Mouse (Mus musculus) adrenal gland, postnatal 10 days (tissue): ENCODE data around the gene Rgn. TPM values are rescaled to one million over a fixed set of nuclear protein-coding genes. Genes with fewer than 3 reads are reported as not detected.
A peak's percentile ranks its signal among the peaks of the same experiment; 100 is the strongest.

Experiments
- DNase-seq: peaks from one replicate; pipeline ENCODE4 v3.0.0; 2021; ENCODE audit warnings: mixed read lengths
- long read RNA-seq, 2 experiments: library from polyadenylated mRNA; stranded (forward); transcript quantifications; one replicate each; pipeline ENCODE4 v2.0.0; 2021
- total RNA-seq, 2 experiments: library from RNA; stranded (reverse); gene quantifications; 2 replicates each; pipeline ENCODE4 v1.2.3; 2021

Rgn gene
- 10 to 100 TPM; 40.7 to 74.4 TPM for total RNA-seq
- long read RNA-seq, experiment 1, transcript Rgn-201 (7 exons, 1,607 nt) = major isoform, 62 of 77 reads
- long read RNA-seq, experiment 1, partial matches to known transcripts = 4 of 77 reads
- long read RNA-seq, experiment 1, other reads (novel, unspliced or antisense) = 11 of 77 reads
- long read RNA-seq, experiment 2, partial matches to known transcripts = 1 of 3 reads
- long read RNA-seq, experiment 2, other reads (novel, unspliced or antisense) = 1 of 3 reads

DNA sequence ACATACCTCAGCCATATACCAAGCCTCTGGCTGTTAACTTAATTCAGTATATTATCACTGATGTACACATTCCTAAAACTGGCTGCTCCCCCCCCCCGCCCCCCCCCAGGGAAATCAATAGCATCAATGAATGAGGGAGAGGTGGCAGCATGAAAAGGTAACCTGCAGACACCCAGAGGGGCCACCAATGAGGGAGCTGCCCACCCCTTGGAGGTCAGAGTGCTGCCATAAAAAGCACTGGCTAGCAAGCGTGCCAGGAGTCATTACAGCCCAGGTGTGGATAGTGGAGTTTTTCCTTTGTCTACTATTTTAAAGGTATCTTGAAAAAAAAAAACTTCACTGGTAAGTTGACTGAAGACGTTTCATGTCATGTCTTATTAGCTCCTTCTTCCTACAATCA is at the start of gene Rgn:
Rgn (plus strand) TSS at position 256 of the 400 bp plus-strand sequence.
- DNase-seq = no peak

DNA sequence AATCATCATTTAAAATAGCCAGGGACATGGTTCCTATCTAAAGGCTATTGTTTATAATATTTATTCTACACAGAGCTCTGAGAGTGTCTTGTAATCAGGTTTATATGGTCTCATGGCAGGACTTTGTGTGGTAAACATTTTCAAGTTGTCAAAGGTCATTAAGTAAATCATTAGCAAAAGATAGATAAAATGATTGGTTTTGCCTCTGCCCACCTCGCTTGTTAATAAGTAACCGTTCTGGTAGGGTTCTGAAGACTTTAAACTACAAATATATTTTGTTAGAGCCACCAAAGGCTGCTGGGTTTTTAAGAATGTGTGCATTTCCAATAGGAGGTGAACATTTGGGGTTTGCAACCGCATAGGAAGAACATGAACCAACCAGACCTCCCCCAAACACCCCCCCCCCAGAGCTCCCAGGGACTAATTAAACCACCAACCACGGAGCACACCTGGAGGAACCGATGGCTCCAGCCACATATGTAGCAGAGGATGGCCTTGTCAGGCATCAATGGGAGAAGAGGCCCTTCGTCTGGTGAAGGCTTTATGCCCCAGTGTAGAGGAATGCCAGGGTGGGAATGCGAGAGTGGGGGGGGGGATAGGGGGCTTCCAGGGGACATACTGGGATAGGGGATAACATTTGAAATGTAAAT is 29.2 kb upstream of the Rgn start:
- no peak for DNase-seq

DNA sequence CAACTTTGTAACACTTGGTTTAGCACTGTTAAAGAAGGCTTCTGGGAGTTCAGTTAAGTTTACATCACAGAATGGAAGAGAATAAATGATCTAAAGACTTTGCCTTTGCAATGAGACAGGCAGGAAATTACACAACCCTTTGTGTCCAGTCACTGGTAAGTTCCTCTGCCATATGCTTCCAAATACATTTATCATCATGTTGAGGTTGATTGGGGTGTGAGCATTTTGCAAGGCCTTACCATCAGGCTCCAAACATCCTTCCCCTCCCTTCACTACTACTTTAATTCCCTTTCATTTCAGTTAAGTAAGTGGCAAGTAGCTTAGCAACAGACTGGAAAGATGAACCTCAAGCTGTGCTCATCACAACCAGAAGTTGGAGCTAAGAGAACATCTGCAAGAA is 28.0 kb upstream of the Rgn start:
- DNase-seq = no peak

DNA sequence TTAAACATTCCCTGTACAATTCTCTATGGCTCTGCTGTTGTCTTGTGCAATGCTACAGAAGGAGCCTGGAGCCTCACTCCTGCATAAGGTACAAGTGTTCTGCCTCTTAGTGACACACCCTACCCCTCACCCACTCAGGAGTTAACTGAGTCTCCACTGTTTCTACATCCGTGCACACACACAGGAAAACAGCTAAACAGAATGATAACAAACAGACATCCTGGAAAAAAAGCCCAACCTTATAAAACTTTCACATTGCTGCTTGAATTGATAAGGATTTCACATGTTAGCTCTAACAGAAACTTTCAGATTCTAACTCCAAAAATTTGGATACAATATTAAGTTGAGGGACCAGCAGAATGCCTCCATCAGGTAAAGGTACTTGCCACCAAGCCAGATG is 17.0 kb upstream of the Rgn start:
- no peak for DNase-seq

DNA sequence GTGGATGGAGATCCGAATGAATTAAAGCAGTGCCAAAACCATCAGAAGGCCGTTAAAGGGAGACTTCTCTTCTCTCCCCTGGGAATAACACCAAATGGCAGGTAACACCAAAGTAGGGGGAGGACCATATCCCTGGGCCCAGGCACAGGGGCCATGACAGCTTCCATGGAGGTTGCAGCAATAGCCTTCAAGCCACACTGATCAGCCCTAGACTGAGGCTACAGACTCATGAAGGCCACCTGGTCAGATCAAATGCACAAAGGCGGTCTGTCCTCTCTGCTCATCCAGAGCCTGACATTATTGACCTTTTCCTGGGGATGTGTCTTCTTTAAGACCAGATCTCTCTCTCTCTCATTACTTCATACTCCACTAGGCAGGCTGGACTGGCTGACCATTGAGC is 5.7 kb upstream of the Rgn start:
- no peak for DNase-seq

DNA sequence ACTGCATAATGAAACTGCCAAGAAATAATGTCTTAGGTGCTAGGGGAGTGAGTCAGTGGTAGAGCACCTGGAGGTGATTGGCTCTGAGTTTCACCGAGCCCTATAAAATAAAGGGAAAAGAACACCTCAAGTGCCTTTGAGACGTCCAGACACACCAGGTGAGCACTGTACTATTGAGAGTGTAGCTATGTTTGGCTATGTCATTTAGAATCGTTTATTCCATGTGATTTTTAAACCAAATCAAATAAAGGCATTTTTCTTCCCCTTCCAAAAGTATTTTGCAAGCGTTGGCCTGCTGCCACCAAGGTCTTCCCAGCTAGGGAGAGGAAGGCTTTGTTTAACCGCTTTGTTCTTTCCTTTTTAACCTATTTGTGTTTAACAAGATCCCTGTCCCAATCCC is 2.0 kb upstream of the Rgn start:
- peak; percentile 72 for DNase-seq

DNA sequence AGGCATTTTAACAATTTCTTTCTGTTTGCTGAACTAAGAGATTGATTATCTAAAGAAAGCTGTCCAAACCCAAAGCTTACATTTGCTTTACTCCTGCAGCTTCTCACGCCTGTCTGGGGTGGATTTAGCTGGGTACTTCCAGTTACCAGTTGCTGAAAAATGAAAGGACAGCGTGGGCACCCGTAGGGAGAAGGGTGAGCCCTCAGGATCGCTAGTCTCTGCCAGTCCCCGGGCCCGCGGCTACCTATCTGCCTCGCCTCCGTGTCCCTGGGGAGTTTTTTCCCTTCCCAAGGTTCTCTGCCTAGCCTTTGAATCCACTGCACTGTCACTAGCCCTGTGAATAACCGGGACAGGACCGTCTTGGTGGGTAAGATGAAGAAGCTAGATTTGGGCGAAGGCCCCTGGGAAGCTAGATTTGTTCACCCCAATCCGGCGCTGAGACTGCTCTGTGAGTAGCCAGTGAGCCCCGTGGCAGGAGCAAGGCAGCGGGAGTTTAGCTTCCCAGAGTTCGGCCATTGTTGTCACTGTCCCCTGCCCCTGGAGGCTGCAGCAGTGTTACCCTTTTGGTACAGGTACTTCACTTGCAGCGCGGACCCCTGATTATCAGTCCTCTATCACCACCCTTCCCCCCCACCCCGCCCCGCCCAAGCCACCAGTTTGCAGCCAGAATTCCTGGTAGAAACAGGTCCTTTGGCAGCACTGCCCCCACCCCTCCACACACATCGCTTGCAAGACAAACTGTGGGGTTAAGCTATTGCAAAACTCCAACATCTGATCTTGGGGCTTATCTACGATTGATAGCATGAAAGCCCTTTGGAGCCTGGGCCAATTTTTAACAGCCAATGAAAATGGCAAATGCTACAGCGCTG is 1.3 kb upstream of the Rgn start:
- DNase-seq = peak; percentile 46

DNA sequence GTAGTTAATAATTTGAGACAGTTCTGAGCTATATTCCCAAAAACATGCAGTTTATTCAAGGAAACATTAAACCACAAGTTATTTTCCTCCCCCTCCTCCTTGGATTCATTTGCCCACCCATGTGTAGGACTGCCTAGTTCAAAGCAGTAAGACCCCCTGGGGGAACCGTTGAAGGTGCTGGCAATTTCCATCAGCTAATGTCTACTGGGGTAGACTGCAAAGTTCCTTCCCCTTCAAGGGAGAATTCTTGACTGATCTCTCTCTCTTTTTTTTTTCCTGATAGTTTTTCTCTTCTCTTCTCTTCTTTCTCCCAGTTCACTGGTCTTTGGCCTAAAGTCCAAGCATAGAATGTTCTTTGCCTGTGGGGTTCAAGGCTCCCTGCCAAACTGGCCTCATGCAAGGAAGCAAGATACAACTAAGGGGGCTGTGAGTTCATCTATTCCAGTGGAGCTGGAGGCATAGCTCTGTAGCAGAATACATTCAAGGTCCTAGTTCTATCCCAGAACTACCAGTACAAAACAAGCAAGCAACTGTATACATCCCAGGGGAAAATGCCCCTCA is 627 bp upstream of the Rgn start:
- no peak for DNase-seq

DNA sequence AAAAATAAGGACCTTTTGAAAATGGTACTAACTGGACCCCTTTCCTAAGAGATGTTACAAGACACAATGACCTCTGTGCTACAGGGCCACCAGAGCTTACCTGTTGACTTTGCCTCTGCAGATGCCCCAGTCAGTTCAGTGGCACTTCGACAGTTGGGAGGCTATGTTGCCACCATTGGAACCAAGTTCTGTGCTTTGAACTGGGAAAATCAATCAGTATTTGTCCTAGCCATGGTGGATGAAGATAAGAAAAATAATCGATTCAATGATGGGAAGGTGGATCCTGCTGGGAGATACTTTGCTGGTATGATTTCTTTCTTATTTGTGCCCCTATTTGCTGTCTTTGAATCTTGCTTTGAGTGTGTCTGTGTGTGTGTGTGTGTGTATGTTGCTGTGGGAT is 2.6 kb downstream of the Rgn start:
- DNase-seq = no peak

DNA sequence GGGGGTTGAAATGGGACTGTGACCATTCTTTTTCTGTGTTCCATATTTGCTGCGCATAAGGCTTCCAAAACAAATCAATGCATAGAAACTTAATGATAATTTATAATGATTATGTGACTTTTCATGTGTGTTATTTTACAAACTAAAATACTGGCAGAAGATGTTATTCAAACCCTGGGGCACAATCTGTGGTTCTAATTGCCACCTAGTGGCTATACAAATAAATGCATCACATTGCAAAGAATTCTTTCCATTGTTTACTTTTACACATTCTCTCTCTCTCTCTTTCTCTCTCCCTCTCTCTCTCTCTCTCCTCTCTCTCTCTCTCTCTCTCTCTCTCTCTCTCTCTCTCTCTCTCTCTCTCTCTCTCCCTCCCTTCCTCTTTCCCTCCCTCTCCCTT is 12.3 kb downstream of the Rgn start:
- DNase-seq = no peak

DNA sequence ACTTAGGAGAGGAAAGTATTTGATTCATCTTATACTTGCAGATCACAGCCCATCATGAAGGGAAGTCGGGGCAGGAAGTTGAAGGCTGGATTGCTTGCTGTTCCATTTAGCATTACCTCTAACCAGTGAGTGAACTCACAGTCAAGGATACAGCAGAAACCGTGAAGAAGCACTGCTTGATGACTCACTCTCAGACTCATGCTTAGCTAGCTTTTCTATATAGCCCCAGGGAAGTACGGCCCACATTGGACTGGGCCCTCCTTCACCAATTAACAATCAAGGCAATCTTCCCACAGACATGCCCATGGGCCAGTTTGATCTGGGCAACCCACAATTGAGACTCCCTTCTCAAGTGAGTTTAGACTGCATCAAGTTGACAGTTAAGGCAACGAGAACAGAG is 14.4 kb downstream of the Rgn start:
- no peak for DNase-seq

DNA sequence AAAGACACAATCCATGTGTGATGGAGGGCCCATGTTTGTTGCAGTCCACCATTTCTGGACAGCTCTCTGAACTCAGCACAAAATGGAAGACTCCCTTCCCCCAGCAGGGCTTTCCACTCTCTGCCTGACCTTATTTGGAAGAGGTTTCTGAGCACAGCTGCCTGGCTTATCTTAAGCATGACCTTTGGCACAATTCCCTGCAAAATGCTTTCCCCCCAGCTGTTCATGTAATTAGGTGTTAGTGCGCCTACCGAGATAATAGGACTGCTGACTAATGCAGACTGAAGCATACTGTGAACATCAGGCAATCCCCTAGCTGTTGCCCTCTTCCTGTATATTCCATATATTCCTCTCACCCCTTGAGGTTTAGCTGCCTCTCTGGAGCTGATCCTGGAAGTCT is 21.4 kb downstream of the Rgn start:
- DNase-seq = peak; percentile 10

DNA sequence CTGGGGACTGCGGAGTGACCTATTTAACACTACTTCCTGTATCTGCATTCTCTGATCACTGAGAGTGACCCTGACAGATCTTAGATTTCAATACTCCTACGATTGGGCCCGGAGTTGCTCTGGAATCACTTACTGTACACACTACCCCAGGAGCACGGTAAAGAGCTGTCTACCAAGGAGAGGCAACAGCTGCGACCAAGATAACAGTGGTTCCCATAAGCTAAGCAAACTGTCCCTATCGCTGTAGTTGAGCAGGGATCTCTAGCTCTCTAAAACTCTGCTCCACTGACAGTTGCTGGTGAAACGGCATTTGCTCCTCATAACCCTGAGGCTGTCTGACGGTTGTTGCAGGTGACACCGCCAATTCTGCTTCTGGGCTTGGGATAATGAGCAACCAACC is 23.1 kb downstream of the Rgn start:
- DNase-seq = no peak

DNA sequence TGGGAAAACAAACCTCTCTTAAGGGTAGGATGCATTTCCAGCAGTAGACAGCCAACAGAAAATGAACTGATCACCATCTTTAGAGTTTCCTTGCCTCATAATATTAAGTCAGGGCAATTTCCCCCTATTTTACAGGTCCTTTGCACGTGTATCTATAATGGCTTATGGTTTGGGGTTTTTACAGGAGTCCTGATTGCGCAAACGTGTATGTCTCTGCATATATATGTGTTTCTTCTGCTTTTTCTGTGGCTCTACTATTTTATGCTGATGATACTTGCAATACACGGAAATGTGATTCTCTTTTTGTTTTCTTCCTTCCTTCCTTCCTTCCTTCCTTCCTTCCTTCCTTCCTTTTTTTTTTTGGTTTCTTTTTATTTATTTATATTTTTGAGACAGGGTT is 24.3 kb downstream of the Rgn start:
- DNase-seq = no peak

DNA sequence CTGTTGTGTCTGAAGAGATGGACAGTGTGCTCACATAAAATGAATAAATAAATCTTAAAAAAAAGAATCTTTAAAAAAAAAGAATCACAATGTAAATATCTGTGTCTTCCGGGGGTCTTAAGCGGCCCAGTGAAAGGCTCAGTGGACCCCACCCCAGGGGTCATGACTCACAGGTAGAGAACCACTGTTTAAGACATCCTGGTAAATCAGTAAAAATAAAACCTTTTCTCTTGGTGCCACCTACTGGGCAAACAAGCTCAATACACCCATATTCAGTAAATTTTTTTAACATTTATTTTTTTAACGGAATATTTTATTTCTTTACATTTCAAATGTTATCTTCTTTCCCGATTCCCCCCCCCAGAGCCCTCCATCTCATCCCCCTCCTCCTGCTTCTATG is 38.4 kb downstream of the Rgn start:
- DNase-seq = no peak

DNA sequence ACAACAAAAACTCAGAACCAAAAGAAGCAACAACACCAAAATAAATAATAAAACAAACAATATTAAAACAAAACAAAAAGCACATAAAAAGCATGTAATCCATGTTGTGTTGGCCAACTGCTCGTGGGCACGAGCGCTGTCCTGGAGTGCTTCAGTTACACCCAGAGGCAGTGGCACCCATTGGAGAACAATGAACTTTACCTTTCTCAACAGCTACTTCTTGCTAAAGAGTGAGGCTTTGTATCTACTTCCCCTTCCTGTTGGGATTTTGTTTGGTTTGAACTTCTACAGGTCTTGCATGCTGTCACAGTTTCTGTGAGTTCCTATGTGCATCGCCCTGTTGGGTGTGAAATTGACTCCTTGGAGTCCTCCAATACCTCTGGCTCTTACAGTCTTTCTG is 58.9 kb downstream of the Rgn start:
- DNase-seq = no peak

Other genes with a start within 250 kb of the Rgn start
- 10 to 100 TPM; 15.6 to 16.0 TPM for gene Rp2, start 185.3 kb upstream of the Rgn start, total RNA-seq
- gene Jade3, start 124.1 kb upstream of the Rgn start, total RNA-seq = 1 to 10 TPM; 4.8 to 6.5 TPM
- gene Rbm10, start 67.7 kb downstream of the Rgn start, total RNA-seq = 10 to 100 TPM; 31.3 to 34.2 TPM
- gene Ndufb11, start 67.8 kb downstream of the Rgn start, total RNA-seq = 100 to 1,000 TPM; 446 to 511 TPM
- gene Uba1, start 108.5 kb downstream of the Rgn start, total RNA-seq = 100 to 1,000 TPM; 307 to 320 TPM
- gene Cdk16, start 138.2 kb downstream of the Rgn start, total RNA-seq = 100 to 1,000 TPM; 145 to 183 TPM
- gene Usp11, start 154.1 kb downstream of the Rgn start, total RNA-seq = 10 to 100 TPM; 18.9 to 28.3 TPM
- 100 to 1,000 TPM in 1 of 2 experiments, 10 to 100 TPM in 1; 85.2 to 118 TPM for gene Araf, start 248.0 kb downstream of the Rgn start, total RNA-seq